Mouse (Mus musculus) right cerebral cortex, postnatal 10 days (tissue): ENCODE results near the gene Prokr1.
"Not testable (repeated sequence)": the region's sequence is repeated elsewhere in the genome, so short reads cannot be mapped to it uniquely, and the experiment has no call there.

ENCODE experiments used
- DNase-seq, 2 experiments: peaks; one replicate each; pipeline ENCODE4 v3.0.0; 2021; ENCODE audit warnings: low spot score in 2 of 2

Gene Prokr1

DNA sequence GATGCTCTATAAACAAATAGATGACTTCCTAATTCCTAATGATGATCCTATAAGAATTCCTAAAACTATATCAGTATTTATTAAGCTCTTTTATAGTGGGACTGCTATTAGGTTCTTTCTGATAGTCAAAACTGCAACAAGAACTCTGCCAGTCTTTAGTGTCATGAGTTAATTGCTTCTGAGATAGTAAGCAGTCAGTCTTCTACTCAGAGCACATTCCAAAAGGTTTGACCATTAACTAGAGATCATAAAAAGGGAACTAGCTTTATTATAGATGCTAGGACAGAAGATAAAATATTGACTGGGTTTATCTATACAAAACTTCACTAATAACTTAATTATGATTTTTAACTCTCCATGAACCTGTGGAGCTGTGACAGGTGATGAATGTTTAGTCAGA is 18.7 kb downstream of the Prokr1 start:
- DNase-seq, result not testable (repeated sequence)

DNA sequence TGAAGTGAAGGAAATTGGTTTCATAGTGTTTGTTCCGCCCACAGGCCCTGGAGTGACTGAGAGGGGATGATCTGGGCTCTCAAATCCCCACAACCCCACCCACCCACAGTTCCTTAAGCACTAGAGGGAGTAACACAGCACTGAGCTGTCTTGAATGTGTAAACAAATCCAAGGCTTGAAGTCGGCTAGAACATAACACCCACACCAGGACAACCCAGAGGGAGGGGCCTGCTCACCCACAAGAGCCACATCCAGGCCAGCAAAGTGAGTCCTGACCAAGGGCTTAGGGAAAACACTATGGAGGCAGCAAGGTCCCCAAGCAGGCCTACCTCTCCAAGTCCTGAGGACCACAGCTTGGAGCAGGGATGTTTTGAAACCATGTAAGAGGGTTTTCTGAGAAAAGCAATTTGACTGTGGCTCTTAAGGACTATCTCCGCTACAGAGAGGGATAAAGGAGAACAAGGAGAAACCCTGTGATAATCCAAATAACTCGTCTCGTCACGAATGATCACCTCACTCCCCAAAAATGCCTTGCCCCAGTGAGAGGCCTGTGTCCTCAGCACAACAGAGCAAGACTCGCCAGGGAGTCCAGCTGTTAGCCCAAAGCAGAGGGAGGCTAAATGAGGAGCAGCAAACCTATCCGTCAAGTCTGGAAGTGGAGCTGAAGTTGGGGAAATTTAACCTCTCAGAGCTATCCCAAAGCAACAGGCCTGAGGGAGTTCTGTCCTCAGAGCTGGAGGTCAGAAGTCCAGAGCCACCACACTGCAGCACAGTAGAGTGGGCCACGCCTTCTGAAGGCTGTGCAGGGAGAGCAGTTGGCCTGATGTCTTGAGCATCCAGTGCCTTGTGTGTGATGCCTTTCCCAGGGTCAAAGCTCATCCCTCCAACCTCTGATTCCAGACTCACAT is 22.6 kb downstream of the Prokr1 start:
- DNase-seq, result no peak

DNA sequence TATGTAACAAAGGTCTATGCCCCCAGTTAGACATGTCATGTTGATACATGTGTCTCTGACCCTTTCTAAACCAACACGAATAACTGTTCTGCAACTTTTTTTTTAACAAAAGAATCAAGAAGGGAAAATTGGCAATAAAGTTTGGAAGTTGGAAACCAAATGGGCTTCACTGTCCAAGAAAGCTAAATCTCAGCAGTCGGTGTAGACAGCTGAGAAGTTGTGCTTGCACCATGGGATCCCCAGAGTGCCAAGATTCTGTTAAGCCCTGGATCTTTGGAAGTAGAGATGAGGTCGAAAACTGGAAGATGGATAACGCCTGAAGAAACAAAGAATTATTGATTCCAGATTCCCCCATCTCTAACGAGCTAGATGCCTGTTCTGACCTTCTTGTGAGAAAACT is 25.4 kb downstream of the Prokr1 start:
- DNase-seq, result no peak

DNA sequence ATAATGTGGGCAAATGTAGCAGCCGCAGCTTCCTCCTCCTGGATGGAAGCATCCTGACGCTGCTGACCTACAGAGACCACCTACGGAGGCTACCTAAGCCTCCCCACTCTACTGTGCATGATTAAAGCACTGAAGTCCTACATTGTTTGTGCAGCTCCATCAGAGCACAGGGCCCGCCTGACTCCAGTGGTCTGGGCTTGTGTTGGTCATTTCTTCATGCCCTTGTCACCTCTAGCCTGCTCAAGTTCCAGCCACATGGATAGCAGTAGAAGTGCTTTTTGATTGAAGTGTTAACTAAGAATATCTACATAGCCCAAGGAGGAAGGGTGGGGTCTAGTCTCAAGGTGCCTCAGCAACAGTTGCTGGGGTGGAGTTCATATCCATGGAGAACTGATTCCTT is 26.2 kb downstream of the Prokr1 start:
- DNase-seq, result no peak

DNA sequence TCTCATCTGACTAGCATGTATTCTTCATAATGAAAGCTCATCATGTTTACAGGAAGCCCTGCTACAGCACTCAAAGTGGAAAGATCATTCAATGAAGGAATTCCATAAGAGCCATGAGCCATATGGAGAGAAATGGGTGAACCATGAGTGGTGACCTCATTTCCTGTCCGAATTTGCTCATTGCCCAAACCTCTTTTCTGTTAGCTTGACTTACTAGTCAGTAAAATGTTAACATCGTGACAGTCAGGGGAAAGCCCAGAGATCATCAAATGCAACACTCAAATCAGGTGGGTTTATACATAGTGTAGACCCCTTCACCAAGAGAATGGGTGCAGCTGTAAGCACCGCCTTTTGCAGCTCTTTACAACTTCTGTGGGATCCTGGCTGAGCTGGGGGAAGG is 36.8 kb downstream of the Prokr1 start:
- DNase-seq, result no peak

DNA sequence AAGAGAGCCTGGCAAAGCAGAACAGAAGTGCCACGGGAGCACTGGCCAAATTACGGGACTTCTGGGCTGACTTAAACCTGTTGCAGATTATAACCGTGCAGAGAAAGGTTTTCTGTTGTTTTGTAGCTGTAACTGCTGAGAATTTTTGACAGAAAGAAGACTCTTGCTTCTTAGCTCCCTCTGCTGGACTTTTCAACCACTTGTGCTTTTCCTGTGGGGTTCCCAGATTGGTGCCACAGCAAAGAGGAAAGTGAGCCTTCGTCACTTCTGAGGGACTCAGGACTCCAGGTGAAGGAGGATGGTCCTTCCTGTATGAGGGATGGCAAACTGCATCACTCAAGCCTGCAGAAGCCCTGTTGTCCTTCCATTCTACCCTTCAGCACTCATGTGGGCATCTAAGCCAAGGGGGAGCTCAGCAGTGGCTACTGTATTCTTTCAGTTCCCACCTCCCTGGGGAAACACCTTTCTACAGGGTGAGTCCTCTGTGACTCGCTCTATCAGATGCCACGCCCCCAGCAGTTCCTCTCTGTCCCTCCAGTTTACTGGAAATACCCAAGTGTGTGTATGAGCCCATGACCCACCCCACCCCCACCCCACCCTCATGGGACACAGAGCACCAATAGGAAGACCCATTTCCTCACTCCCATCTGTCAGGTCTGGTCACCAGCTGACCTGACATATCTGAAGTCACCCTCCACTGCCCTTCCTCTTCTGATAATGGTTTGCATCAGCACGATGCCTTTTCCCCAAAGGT is 38.3 kb downstream of the Prokr1 start:
- peak in 1 of 2 experiments; percentile 22 for DNase-seq

DNA sequence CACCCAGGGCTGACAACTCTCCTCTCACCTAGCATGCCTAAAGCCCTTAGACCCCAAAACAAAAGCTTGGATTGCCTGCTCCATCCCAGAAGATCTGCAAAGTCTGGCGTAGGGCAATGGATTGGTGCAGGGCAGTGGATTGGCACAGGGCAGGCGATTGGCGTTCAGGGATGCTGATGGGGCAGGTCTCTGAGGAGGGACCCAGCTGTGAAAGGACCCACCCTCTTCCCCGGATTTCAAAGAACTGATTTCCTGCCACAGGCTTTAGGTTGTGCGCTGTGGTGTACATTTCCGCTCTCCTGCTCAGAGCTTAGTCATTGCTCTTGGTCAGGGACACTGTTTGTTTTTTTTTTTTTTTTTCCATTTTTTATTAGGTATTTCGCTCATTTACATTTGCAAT is 42.7 kb downstream of the Prokr1 start:
- DNase-seq, result peak in 1 of 2 experiments; percentile 8

DNA sequence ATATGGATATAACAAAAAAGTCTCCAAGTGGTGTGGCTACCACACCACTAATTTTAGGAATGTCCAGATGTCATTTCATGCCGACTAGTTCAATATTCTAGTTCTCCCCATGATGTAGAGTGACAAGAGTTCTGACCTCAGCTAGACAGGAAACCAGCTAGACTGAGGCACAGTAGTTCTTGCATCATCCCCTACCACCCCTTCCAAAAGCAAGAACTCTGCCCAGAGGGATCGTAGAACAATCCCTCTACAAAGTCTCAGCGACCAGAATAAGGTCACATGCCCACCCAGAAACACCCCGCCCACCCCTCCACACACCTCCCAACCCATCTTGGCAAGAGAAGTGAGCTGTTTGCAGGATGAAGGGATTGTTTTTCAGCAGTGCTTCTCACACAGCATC is 43.1 kb downstream of the Prokr1 start:
- peak in 1 of 2 experiments; percentile 3 for DNase-seq

DNA sequence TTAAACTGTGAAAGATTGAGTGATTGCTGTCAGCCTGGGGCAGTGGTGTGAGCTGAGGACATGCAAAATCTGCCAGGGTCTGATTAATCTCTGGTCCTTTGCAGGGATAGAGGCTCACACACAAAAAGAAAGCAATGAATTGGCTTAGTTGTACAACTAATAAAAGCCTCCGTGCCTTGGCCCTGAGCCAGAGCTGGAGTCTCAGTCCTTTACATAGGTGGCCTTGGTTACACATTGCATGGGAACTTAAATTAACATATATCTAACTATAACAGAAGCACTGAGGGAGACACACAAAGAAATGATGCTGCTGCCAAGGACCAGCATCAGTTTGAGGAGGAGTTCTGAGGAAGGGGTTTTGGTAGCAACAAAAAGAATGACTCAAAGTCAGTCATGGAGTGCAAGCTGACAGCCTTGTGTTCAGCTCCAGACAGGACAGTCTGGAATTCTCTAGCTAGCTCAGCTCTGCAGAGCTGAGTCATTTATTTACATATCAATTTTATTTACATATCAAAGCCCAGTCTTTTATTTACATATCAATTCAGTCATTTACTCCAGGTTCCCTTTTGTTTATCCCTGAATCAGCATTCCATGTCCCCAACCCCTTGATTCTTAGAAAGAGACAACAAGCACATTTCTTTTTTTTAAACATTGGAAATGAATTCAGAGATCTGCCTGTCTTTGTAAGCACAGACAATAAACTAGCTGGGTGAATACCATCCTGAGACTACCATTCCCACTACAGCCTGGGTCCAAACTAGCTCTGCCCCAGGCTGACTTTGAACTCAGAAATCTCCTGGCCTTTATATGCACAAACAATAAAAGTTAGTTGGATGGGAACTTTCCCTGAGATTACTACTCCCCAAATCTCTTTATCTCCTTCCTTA is 45.0 kb downstream of the Prokr1 start:
- DNase-seq, result no peak

DNA sequence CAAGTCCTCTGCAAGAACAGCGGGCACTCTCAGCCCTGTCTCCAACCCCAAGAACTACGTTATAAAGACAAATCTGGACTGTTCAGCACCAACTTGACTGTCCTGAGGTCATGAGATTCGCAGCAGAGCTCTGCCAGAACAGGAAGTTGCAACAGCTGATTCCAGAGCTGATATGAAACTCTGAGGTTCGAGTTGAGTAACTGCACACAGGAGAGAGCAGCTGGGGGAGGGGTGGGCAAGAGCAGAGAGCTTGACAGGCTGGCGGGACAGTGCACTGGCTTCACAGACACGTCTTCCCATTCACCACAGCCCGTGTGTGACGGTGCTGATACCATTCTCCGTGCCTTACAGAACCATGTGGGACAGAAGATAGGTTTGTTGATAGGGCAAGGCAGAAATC is 48.5 kb downstream of the Prokr1 start:
- peak in 1 of 2 experiments; percentile 44 for DNase-seq

DNA sequence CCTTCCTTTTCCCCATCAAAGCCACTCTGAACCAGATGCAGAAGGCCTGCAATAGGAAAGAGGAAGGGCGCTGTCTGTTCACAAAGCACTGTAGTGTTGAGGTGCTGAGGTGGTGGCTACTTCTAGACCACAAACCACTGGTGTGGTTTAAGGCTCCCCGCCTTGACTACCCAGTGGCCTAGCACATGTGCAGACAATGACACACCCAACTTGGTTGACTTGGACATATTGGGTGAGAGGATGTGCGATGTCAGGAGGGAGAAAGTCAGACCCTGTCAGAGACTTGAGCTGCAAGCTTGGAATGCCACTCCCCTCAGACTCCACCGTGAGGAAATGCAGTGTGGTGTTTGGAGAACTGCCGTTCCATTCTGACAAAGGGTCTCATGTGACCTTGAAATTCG is 49.4 kb downstream of the Prokr1 start:
- DNase-seq, result no peak

DNA sequence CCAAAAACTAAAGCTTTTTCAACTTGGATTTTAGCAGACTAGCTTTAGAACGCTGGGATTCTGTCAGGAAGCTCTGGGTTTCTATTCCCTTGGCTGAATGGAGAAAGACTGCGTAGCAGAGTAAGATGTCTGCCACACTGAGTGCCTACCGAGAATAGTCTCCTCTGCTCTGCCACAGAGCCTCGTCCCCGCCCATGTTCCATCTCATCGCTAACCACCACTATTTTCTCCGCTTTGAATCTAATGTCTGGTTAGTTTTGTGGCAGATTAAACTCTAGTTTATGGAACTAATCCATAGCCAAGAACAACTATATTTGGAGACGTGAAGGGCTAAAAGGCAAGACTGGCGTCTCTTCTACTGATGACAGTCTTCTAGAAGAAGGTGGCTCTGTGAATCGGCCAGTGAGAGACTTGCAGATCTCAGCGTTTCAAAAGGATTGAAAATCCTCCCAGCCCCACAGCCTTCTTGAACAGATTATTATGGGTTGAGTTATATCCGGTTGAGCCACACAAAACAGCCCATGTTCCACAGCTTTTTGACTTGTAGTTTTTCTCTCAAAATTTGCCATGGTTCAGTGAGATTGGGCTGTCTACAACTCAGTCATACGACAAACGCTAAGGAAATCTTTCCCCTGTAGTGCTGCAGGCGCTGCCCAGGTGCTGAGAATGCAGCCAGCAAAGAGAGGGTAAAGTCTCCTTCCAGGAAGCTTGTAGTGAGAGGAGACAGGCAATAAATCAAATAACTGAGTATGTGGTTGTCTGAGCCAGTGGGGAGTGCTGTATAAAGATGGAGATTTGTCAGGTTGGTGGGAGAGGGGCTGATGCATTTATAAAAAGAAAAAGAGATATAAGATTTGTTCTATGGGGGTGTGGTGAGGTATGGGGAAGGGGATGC is 51.9 kb downstream of the Prokr1 start:
- DNase-seq, result no peak

DNA sequence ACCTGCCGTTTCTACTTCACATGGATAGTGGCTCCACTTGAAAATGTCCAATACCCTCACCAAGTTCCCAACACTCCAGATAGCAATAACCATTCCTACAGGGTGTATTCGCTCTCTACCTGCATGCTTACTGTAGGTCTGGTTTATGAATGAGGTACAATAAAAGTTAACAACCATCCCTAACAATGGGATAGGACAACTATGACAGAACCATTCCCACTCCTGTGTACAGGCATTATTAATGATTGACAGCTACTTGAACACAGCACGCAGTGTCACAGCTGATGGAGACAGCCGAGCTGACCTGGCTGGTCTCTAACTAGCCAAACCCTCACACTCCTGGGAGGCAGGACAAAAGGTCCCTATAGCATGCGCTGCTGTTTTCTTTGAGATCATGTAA is 52.9 kb downstream of the Prokr1 start:
- no peak for DNase-seq

DNA sequence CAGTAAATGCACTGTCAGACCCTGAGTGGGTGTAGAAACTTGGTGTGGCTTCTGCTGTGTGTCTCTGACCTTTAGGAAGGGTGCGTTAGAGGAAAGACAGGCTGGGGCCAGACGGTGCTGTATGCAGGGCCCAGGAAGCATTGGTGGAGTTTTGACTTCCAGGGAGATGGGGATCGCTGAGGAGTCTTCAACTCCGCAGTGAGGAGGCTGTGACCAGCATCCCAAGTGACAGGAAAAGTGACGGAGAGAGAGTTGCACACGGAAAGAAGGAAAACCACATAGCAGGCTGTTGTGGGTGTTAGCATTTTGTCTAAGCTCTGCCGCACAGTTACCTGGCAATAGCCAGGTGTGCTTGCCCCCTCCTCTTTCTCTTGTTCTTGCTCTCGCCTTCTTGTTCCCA is 54.3 kb downstream of the Prokr1 start:
- no peak for DNase-seq

DNA sequence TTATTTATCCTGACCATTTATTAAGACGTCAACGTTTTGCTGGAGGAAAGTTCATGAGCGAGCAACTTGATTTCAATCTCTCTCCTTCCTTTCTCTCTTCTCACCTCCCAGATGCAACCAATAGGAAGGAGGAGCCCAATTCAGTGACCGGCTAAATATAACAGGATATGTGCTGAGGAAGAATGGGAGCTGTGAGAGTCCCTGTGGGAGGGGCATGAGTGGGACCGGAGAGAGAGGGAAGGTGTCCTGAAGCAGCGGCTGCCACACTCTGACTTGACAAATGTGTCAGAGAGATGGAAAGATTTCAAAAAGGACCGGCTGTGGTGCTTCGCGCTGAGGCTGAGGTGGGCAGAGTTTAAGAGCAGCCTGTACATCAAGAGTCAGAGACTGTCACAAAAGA is 54.9 kb downstream of the Prokr1 start:
- peak in 1 of 2 experiments; percentile 59 for DNase-seq

DNA sequence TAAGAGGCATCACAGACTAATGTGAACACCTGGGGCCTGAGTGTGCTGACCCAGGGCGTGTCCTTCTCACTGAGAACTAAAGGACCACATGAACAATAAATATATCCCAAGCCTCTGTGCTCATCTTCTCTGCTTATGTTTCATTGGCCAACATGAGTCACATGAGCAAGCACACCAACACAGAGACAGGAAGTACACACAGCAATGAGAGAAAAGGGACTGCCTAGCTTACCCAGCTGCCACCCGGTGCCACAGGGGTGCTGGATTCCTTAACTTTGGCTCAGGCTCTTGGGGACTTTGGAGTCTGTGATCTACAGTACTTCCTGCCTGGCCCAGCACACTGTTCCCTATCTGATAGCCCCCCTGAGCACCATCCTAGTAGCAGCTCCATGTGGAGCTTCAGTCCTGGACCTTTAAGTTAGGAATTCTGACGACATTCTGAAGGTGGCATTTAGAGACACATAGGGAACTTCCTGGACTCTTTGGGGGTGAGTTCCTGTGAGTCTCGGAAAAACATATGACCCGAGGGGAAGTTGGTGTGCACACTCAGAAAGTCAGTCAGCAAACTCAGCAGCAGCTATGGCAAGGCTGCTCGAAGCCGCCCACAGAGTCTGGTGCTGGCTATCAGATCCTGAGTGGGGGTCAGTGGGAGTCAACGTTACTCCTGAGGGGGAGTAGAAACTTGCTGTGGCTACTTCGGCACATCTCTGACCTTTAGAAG is 55.5 kb downstream of the Prokr1 start:
- DNase-seq, result no peak

DNA sequence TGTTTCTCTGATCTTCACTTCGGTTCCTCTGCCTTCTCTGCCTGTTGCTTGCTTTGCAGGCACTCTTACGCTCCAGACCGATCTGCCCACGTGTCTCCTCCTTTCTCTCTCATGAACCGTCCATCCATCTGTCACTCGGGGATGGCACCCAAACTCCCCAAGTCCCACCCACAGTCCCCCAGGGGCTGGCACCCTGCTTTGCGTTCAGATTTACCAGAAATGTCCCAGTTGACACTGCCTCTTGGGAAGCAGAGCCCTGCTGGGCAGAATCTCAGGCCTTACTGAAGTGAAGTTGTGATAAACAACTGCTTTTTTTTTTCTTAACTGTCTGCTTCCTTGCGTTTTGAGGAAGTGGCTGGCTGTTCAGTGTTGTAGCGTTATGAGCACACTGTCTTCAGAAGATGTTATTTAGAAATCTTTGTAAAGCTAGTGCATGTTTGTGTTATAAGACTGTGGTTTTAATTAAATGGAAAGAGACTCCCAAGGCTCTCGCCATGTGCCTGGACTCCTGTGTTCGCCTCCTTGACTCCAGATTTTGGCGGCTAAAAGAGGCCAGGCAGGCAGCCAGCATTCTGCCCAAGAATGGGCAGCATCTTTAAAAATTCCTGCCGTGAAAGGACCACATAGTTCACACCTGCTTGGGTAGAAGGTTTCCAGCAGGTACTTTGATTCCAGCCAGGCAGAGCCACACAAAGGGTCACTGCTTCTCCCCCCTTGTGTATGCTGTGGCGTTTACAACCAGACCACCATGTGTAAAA is 57.4 kb downstream of the Prokr1 start, which contains the start of gene Arhgap25:
Gene Arhgap25, minus strand, starts transcription at position 307 of the 758 bp plus-strand sequence.
- DNase-seq, result peak; percentile 58

DNA sequence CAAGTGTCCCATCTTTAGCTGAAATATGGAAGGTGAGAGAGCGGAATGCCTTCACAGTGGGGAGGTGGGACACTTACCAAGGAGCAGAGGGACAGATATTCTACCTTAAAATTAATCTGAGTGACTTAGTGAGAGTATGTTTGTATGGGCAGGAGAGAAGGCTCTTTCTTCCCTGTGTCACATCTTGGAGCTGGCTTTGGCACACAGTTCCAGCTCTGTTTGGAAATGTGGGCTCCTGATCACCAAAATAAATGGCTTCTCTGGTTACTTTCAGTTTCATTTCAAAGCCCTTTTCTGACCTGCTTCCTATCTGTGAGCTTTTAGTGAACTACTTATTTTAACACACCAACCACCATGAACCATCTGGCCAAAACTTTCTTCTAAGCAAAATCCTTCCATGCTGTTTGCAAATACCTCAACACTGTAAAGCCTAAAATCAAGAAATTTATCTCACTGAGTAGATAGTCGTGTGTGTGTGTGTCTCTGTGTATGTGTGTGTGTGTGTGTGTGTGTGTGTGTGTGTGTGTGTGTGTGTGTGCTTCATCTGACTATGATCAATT is 59.0 kb downstream of the Prokr1 start:
- no peak for DNase-seq

DNA sequence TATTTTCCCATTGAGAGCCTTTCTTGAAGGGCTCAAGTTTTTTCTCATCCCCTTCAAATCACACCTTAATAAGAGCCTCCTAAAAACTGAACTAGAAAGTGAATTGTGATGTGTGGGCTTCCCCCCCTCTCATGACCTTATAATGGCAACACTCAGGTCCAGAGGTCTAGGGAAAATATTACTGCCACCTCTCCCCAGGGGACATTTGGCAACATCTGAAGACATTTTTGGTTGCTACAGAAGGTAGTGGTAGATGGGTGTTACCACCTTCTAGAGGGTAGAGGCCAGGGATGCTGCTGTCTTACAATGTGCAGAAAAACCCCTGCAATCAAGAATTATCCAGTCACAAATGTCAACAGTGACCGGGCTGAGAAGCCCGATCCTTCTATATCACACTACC is 60.2 kb downstream of the Prokr1 start:
- no peak for DNase-seq
